Mouse (Mus musculus) brown adipose tissue, adult 24 weeks (tissue): ENCODE data around the gene Add2. TPM values are rescaled to one million over a fixed set of nuclear protein-coding genes. Genes with fewer than 3 reads are reported as not detected.

ENCODE experiments used
- H3K27ac ChIP-seq: fragments of 200-500 bp; replicated peaks from 2 replicates; pipeline ENCODE4 v1.5.1; 2012; ENCODE audit warnings: low read depth, mild to moderate bottlenecking, low read length
- H3K4me1 ChIP-seq: fragments of 200-500 bp; 2 replicates; pipeline ENCODE4 v1.6.1; 2012; ENCODE audit warnings: low read length, mixed read lengths; ENCODE audit not compliant: control insufficient read depth, insufficient read depth, insufficient read length
- H3K4me3 ChIP-seq: fragments of 200-500 bp; 2 replicates; pipeline ENCODE4 v1.5.1; 2012; ENCODE audit warnings: low read depth, mild to moderate bottlenecking, low read length, moderate library complexity; ENCODE audit not compliant: insufficient read depth
- polyA plus RNA-seq: library from polyadenylated mRNA; stranded (reverse); fragments of >200 nt; gene quantifications from 2 replicates; pipeline ENCODE4 v1.2.4, GENCODE M21; 2012; ENCODE audit not compliant: missing spikeins, insufficient read depth, insufficient read length

The Add2 gene
- polyA plus RNA-seq, 1 experiment = not detected

GRCm38 (mm10) chr6:86160878-86161277 lies 132.4 kb downstream of the Add2 start:
- Histone ChIP-seq H3K4me3 (no peak overlapping the region), H3K27ac (no peak overlapping the region), H3K4me1 (no peaks in the 10 kb centered on the region)

GRCm38 (mm10) chr6:86161586-86161985 lies 133.1 kb downstream of the Add2 start:
- Histone ChIP-seq H3K4me1 (no peaks in the 10 kb centered on the region), H3K27ac (no peak overlapping the region), H3K4me3 (no peak overlapping the region)

- no peak overlapping the region for H3K27ac ChIP-seq
- no peak overlapping the region for H3K4me3 ChIP-seq
- H3K4me1 ChIP-seq = no peaks in the 10 kb centered on the region
These were observed 135.5 kb downstream of the Add2 start for GRCm38 (mm10) chr6:86164028-86164427.

- Histone ChIP-seq H3K27ac (no peak overlapping the region), H3K4me1 (no peaks in the 10 kb centered on the region), H3K4me3 (no peak overlapping the region)
These were observed 137.9 kb downstream of the Add2 start for GRCm38 (mm10) chr6:86166426-86166825.

- Histone ChIP-seq H3K4me3 (no peak overlapping the region), H3K27ac (no peak overlapping the region), H3K4me1 (no peaks in the 10 kb centered on the region)
These were observed 139.4 kb downstream of the Add2 start for GRCm38 (mm10) chr6:86167851-86168250.

GRCm38 (mm10) chr6:86169166-86169565 lies 140.7 kb downstream of the Add2 start:
- H3K4me3 ChIP-seq = no peak overlapping the region
- H3K4me1 ChIP-seq = no peaks in the 10 kb centered on the region
- H3K27ac ChIP-seq = no peak overlapping the region

Other genes starting within 250 kb of the Add2 start
- not detected in 2 replicates for gene Nat8f6, start 207.7 kb upstream of the Add2 start, polyA plus RNA-seq
- gene Nat8f5, start 207.7 kb upstream of the Add2 start, polyA plus RNA-seq = not detected in 2 replicates
- not detected in 2 replicates for gene Nat8, start 196.6 kb upstream of the Add2 start, polyA plus RNA-seq
- not detected in 2 replicates for gene Nat8f2, start 159.5 kb upstream of the Add2 start, polyA plus RNA-seq
- 0.55 and 0.75 TPM in 2 replicates for gene Nat8f4, start 123.8 kb upstream of the Add2 start, polyA plus RNA-seq
- gene Tprkb, start 116.8 kb upstream of the Add2 start, polyA plus RNA-seq = 10.1 and 19.7 TPM in 2 replicates
- 11.6 and 12.2 TPM in 2 replicates for gene Nat8f1, start 113.0 kb upstream of the Add2 start, polyA plus RNA-seq
- 31.9 and 39.0 TPM in 2 replicates for gene Dusp11, start 67.0 kb upstream of the Add2 start, polyA plus RNA-seq
- not detected in 2 replicates for gene Figla, start 12.5 kb upstream of the Add2 start, polyA plus RNA-seq
- gene Tgfa, start 166.5 kb downstream of the Add2 start, polyA plus RNA-seq = 0.25 and 0.44 TPM in 2 replicates